Mouse (Mus musculus): ENCODE measurements around the gene Lekr1. TPM values are rescaled to one million over a fixed set of nuclear protein-coding genes. Genes with fewer than 3 reads are reported as not detected.
"Not testable (repeated sequence)": the region's sequence is repeated elsewhere in the genome, so short reads cannot be mapped to it uniquely, and the experiment has no call there.

The Lekr1 gene
- total RNA-seq, 2 experiments from 2014 or later: 6.6 to 8.0 TPM

DNA sequence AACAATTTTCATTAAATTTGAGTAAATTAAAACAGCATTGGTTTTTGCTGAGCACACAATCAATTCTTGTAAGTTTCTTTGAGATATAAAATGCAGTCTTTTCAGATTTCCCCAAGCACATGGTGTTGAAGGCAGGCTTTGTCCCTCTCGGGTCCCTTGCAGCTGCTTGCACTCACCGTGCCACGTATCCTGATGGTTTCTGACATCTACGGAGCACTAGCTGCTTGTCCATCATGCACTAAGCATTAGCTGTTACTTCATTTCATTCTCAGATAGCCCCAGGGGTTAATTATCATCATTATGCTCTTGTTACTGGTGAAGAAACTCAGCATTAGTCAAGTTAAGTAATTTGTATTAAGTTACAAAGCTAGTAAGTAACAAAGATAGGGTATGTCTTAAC is 78.9 kb downstream of the Lekr1 start:
- no peak for DNase-seq (ENCODE audit: low spot score in 2 of 2)
- intact Hi-C loops (cut with DNase I): no loop called here

DNA sequence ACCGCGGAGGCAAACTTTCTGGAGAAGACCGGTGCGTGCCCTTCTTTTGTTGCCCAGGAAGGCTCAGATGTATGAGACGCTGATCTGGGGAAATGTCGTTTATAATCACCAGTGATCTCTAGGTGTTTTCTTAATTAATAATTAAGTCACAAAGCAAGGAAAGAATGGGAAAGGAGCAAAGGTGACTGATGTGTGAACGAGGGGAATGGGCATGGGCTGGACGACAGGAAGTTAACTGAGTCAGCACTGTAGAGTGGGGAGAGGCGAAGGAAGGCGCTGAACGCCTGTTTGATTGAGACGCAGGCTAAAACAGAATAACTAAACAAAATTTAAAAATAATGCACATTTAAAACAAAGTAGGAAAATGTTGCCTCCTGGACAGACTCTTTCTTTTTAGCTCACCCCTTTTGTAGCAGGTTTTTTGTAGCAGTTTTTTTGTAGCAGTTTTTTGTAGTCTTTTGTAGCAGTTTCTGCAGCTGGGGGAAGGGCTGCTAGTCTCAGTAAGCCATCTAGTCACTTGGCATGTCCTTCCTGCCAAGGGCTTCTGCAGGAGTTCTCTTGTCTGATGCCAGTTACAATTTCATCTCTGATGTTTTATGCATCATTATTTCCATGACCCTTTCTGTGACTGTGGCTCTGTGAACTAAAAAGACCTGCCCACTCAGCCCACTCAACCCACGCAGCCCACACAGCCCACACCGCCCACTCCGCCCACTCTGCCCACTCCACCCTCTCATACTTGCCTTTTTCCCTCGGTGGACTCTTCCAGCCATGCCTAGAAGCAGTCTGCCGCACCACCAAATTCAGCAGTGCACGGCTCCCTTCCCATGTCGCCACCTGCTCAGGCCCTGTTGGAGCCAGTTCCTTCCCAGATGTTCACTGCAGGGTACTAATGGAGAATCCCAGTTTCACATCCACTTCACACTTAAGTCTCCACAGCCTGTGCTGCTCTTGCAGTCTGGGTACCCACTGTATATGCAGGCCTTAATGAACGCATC is 98.8 kb downstream of the Lekr1 start:
- no peak for DNase-seq (ENCODE audit: low spot score in 2 of 2)

DNA sequence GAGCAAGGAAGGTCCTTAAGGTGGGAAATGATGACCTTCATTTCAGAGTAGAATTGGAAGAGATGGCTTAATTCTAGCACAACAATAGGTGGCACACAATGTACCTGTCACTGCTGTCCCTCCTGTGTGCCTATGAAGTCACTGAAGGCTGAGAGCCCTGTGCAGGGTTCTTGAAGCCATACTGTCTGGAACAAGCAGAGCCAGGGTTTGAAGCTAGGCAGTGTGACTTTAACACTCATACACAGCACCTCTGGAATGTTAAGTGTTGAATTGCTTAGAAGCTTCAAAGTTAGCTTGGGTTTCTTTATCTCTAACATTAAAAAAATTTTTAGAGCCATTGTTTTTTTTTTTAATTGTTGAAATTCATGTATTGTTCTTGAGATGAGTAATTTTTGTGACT is 100.4 kb downstream of the Lekr1 start:
- intact Hi-C loops (cut with DNase I): no loop called here
- no peak for DNase-seq (ENCODE audit: low spot score in 2 of 2)

More for the DNA sequence above, 98.8 kb downstream of the Lekr1 start:
- intact Hi-C loops (cut with DNase I): no loop called here

DNA sequence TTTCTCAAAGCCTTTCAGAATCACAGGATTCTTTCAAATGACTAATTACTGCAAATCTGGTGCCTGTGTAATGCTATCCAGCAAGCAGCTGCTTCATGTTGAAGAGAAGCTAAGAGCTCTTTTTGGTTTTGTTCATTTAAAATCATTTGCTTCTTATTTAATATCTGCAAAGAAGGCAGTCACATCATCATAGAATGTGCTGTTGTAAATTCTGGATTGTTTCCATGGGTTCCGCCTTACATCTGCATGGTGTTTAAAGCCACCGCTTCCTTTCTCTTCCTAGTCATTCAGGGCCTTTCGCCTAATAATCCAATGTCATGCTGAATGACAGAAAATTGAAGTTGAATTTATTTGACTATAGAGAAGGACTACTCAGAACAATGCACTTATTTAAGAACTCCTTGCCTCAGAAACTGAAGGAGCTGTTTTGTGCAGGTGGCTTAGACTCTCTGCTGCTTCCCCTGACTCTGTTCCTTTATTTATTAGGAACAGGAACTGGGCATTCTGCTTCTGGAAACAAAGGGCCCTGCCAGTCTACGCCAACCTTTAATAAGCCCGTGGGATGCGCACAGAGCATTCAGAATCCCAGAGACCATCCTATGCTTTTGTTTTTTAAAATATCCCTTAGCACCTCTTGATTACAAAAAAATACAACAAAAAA is 101.3 kb downstream of the Lekr1 start:
- DNase-seq (ENCODE audit: low spot score in 2 of 2): no peak
- intact Hi-C loops (cut with DNase I): no loop called here

DNA sequence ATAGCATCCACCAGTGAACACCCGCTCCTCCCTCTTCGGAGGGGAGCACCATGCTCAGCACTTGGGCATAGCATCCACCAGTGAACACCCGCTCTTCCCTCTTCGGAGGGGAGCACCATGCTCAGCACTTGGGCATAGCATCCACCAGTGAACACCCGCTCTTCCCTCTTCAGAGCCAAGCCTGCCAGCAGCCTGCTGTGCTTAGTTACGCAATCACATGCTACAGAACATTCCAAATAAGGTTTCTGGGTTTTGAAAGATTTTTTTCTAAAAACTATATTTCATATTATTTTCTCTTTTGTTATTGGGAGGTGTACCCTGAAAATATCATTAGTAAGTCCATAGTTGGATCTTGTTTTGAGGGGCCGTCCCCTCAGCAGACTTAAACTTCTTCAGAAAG is 103.6 kb downstream of the Lekr1 start:
- DNase-seq (ENCODE audit: low spot score in 2 of 2); intact Hi-C loops (cut with DNase I): not testable (repeated sequence)

DNA sequence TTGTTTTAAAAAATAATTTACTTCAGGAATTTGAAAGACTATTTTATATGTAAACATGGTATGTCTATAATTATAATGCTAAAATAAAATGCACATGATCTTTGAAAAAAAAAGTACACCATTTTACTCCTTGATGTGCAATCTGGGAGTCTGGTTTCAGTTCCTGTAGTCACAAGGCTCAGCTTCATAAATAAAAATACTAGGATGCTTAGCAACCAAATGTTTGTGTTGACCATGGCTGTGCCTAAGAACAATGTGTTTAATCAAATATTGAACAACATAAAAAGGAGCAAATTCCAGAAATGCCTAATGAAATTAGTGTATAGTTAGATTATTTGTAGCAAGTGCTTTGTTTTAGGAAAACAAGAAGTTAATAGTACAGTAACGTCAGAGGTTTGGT is 107.9 kb downstream of the Lekr1 start:
- intact Hi-C loops (cut with DNase I): no loop called here

DNA sequence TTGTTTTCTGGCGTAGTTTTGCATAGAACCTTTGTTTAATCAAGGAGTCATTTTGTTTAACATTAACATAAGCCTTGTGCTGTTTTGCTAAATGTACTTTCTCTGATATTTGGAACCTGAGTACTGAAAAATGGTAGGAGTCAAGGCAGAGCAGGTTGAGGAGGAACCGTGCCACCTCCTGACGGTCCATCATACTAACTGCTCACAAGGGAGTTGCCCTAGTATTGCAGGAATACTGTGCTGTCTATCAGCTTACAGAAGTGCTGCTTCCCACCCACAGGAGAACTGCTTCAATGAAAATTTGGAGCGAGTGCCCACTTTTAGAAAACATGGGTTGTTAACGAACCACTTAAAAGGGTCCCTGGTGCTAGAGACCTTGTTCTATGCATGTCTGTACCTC is 109.1 kb downstream of the Lekr1 start:
- intact Hi-C loops (cut with DNase I): no loop called here
- no peak for DNase-seq (ENCODE audit: low spot score in 2 of 2)

More for the DNA sequence above, 107.9 kb downstream of the Lekr1 start:
- DNase-seq (ENCODE audit: low spot score in 2 of 2): no peak

DNA sequence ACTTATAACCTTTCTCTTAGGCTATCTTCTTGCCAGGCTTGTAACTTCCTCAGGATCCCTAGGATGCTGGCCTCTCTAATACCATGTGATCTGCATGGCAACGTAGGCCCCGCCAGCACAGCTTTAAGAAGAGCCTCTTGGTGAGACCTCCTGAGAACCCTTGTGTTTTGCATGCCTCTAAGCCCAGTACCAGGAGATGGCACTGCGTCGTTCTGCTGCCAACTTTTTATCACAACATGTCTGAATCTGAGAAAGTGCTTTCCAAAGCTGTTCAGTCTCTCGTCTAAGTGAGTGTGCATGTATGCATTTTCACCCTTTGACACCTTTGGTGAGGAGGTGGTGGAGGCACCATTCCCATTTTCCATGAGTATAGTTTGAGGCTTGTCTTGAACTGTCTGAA is 116.2 kb downstream of the Lekr1 start:
- intact Hi-C loops (cut with DNase I): no loop called here
- peak in 1 of 2 experiments; percentile 15 for DNase-seq (ENCODE audit: low spot score in 2 of 2)

DNA sequence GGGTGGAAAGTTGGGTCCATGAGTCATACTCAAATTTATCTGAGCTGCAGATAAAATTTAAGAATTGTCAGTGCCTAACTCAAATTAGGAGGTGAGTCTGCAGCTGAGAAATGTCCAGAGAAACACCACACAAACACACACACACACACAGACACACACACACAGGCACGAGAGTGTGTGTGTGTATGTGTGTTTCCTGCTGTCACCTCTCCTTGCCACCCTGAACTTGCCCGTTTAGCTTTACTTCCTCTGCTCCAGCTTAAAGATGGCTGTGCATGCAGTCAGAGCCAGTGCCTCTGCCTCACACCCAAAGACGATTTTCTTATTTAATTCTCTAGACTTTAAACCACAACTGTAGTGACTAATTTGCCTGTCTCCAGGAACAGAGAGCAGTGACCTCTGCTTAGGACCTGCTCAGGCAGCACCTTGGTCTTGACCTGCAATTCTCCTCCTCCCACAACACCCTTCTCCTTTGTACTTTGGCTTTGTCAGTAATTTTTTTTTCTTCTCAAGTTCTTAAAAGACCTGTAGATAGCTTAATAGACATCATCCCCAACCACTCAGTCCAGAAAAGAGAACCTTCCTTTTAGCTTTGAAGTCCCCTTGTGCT is 124.2 kb downstream of the Lekr1 start:
- intact Hi-C loops (cut with DNase I): no loop called here
- no peak for DNase-seq (ENCODE audit: low spot score in 2 of 2)

DNA sequence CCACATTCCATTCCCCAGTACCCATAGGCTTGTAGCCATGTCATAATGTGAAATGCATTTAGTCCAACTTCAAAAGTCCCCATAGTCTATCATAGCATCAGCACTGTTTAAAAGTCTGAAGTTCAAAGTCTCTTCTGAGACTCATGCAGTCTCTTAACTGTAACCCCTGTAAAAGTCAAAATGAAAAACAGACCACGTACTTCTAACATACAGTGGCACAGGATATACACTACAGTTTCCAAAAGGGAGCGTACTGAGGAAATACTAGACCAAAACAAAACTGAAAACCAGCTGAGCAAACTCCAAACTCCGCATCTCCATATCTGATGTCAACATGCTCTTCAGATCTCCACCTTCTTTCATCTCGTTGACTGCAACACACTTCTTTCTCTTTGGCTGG is 127.5 kb downstream of the Lekr1 start:
- intact Hi-C loops (cut with DNase I): no loop called here
- DNase-seq (ENCODE audit: low spot score in 2 of 2): no peak

DNA sequence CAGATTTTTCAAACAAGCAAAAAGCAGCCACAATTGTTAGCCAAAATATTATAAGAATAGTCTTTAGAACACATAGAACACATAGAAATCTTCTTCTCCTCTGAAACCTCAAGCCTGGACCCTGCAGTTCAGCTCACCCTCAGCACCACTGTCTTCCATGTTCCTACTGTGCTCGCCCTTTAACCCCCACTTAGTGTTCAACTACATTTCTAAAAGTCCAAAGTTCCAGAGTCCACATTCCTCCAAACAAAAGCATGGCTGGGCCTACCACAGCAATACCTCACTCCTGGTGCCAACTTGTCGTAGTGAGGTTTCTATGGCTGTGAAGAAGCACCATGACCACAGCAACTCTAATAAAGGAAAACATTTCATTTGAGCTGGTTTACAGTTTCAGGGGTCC is 128.7 kb downstream of the Lekr1 start:
- no peak for DNase-seq (ENCODE audit: low spot score in 2 of 2)
- intact Hi-C loops (cut with DNase I): no loop called here

DNA sequence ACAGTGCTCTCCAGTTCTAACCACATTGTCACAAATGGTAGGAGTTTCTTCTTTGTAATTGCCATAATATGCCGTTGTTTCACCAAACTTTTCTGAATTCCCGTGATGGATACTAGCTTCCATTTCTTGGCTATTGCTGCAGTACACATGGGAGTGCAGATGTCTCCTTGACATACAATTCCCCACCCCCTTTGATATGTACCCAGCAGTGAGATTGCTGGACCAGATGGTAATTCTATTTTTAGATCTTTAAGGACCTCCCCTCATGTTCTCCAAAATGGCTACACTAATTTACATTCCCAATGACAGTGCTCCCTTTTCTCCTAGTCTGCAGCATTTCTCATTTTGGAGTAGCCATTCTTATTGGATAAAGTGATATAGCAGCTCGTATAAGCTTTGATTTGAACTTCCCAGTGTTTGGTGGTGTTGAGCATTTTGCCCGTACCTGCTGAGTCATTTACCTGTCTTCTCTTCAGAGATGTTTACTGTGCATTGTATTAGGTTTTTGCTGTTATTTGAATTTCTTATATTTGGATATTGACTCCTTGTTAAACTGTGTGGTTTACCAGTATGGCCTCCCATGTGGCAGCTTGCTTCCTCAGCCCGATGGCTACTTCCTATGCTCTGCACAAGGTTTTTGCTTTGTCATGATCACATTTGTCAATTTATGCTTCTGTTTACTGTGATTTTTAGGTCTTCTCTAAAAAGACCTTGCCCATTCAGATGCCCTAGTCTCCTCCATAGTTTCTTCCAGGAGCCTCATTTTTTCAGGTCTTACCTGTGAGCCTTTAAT is 131.5 kb downstream of the Lekr1 start:
- intact Hi-C loops (cut with DNase I): no loop called here
- DNase-seq (ENCODE audit: low spot score in 2 of 2): no peak

DNA sequence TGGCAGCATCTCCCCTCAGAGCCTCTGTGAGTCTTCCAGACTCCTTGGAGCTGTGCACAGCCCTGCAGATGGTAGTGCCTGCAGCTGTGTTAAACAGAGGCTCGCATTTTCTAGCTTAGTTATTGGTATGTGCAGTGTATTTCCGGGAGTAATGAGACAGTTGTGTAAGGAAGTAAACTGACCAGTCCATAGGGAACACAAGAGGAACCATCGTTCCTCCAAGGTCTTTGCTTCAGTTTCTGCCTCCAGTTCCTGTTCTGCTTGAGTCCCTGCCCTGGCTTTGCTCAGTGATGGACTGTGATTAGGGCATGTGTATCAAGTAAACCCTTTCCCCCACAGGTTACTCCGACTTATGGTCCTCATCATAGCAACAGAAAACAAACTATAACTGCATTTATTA is 134.9 kb downstream of the Lekr1 start:
- DNase-seq (ENCODE audit: low spot score in 2 of 2): no peak
- intact Hi-C loops (cut with DNase I): no loop called here

DNA sequence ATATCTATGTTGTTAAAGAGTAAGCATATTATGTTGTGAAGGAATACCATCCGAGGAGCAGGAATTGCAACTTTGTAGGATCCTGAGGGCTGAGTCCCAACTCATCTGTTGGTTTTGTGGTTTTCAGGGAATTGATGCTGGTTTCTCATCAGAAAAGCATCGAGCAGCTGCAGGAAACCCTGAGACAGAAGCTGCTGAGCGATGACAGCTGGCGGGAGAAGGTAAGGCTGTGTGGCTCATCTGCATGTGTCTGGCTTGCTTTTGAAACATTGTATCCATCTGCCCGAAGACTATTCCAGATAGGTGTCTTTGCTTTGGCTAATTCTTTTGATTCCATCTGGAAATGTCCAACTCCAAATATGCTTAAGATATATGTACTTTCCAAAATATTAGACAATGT is 136.2 kb downstream of the Lekr1 start:
- no peak for DNase-seq (ENCODE audit: low spot score in 2 of 2)
- intact Hi-C loops (cut with DNase I): no loop called here

DNA sequence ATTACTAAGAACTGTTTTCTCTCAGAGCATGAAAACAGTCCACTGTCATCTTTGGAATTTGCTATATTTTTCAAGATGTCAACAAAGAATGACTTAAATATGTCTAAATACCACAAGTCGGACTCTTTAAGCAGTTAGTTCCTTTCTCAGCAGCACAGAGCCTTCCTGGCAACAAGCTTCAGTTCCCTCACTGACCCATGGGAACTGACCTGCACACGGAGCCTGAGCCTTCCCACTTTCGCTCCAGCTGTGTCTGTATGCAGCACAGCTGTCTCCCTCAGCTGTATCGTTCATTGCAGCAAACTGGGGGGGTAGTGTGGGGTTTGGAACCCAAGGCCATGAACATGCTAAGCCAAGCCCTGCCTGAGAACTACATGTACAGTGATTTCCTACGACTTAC is 136.8 kb downstream of the Lekr1 start:
- intact Hi-C loops (cut with DNase I): no loop called here
- no peak for DNase-seq (ENCODE audit: low spot score in 2 of 2)

DNA sequence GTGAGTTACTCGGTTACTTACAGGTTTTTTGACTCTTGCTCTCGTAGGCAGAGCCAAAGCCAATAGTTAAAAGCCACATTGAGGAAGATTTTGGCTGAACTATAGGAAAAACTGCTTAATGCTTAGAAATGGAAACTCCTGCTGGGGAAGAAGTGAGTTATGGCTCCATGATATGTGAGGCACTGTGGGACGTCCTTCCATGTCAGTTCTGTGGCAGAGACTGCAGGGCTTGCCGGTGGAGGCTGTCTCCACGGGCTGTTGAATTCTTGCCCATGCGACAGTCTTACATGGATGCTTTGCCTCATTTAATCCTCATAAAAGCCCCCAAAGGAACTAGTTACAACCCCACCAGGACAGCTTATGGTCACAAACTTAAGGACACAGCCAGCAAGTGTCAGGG is 148.9 kb downstream of the Lekr1 start:
- intact Hi-C loops (cut with DNase I): no loop called here
- no peak for DNase-seq (ENCODE audit: low spot score in 2 of 2)

DNA sequence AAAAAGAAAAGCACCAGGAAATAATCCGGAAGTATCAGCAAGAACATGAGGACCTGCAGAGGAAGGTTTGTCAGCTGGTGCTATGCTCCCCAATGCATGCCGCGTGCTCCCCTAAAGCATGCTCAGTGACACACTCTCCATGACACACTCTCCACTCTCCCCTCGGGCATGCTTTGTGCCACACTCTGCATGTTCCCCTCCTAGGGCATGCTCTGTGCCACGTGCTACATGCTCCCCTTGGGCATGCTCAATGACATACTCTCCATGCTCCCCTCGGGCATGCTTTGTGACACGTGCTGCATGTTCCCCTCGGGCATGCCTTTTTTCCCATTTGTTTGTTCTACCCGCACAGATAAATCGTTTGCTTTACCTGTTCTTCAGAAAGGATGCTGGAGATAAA is 150.0 kb downstream of the Lekr1 start:
- intact Hi-C loops (cut with DNase I): no loop called here
- DNase-seq (ENCODE audit: low spot score in 2 of 2): no peak

DNA sequence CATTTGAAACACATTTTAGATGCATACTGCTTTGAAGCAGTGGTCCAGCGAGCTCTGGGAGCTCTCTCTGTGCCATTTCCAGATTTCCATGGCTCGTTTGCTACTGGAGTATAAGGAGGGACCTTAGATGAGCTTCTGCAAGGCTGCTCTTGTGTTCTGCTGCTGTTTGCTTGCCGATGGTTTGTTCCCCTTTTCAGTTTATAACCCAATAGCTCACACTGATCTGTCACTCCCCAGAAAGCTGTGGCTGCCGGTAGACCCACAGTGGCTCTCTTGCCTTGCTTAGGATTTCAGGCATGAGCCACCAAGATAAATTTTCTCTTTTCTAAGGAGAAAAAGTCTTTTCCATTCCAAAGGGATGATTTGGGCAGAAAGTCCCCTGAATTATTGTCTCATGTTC is 152.6 kb downstream of the Lekr1 start:
- intact Hi-C loops (cut with DNase I): no loop called here
- DNase-seq (ENCODE audit: low spot score in 2 of 2): no peak

DNA sequence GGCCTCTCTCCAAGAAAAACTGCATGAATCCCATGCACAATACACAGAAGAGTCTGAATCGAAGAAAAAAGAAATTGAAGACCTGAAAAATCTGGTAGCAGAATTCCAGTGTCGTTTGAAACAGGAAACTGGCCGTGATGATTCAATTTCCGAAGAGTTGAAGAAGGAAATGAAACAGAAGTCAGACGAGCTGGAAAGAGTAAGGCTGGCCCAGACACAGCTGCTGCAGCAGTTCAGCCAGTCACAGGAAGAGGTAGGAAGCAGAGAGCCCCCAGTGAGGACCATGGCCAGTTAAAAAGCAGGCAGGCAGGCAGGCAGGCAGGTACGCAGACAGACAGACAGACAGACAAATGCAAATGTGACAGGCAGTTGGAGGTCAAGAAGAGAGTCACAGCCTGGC is 153.8 kb downstream of the Lekr1 start:
- intact Hi-C loops (cut with DNase I): no loop called here
- no peak for DNase-seq (ENCODE audit: low spot score in 2 of 2)

DNA sequence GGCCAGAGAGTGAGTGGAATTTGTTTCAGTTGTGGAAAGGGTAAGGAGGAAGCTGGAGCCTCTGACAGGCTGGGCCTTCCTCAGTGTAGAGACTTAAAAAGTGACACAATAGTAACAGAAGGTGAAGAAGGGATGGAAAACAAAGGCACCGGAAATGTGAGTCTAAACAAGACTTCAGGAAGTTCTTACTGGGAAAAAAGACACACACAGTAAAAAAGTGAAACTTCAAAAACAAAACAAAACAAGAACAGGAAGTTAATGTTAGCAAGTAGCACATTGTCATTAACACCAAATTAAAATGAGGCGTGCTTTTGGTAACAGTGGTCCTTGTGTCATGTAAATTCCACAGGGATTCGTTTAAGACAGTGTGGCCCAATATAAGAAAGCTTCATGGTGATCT is 158.9 kb downstream of the Lekr1 start:
- intact Hi-C loops (cut with DNase I): no loop called here
- DNase-seq (ENCODE audit: low spot score in 2 of 2): no peak
